Mouse (Mus musculus) small intestine, adult 2 months (tissue): Measurements from ENCODE around the gene Rad9a. TPM values are rescaled to one million over a fixed set of nuclear protein-coding genes. Genes with fewer than 3 reads are reported as not detected.
A peak's percentile ranks its signal among the peaks of the same experiment; 100 is the strongest.

Source experiments
- H3K27ac ChIP-seq: fragments of 200-500 bp; 2 replicates; pipeline ENCODE4 v1.5.1; 2012; ENCODE audit warnings: low read depth, low read length, control low read depth, inconsistent platforms; ENCODE audit not compliant: insufficient read depth
- H3K27me3 ChIP-seq: fragments of 200-500 bp; 2 replicates; pipeline ENCODE4 v1.6.1; 2012; ENCODE audit warnings: mild to moderate bottlenecking, moderate library complexity, low read length, inconsistent platforms; ENCODE audit not compliant: control insufficient read depth, insufficient read depth
- H3K36me3 ChIP-seq: fragments of 200-500 bp; 2 replicates; pipeline ENCODE4 v1.6.1; 2012; ENCODE audit warnings: mild to moderate bottlenecking, low read length, control low read depth, inconsistent platforms; ENCODE audit not compliant: control insufficient read depth, insufficient read depth
- H3K4me1 ChIP-seq: fragments of 200-500 bp; 2 replicates; pipeline ENCODE4 v1.6.1; 2012; ENCODE audit warnings: low read length, inconsistent platforms, mixed read lengths; ENCODE audit not compliant: control insufficient read depth, insufficient read depth, insufficient read length
- H3K4me3 ChIP-seq: fragments of 200-500 bp; 2 replicates; pipeline ENCODE4 v1.5.1; 2012; ENCODE audit warnings: low read depth, mild to moderate bottlenecking, control low read depth, inconsistent platforms, low read length, moderate library complexity
- CTCF ChIP-seq: fragments of 200-500 bp; IDR thresholded peaks from 2 replicates; pipeline ENCODE4 v1.5.1; 2012; ENCODE audit warnings: low read depth, mild to moderate bottlenecking, control low read depth, inconsistent platforms, low read length, moderate library complexity, mixed read lengths; ENCODE audit not compliant: insufficient replicate concordance, insufficient read length; ENCODE audit errors: extremely low read depth
- POLR2A ChIP-seq: fragments of 200-500 bp; IDR thresholded peaks from 2 replicates; pipeline ENCODE4 v1.6.1; 2012; ENCODE audit warnings: low read depth, mild to moderate bottlenecking, control low read depth, inconsistent platforms, low read length, moderate library complexity
- WGBS: fragments of 180-500 bp; shearing (Covaris S2); methylation state at CpG from one replicate; pipeline ENCODE4 v1.1.7; 2018; 5-methylcytosine and 5-hydroxymethylcytosine counted together
- polyA plus RNA-seq: library from polyadenylated mRNA; depleted of rRNA; stranded (reverse); fragments of >200 nt; gene quantifications from 2 replicates; pipeline ENCODE4 v1.2.3, GENCODE M21; 2012

Gene Rad9a
- polyA plus RNA-seq, 1 experiment = 12.2 TPM

DNA sequence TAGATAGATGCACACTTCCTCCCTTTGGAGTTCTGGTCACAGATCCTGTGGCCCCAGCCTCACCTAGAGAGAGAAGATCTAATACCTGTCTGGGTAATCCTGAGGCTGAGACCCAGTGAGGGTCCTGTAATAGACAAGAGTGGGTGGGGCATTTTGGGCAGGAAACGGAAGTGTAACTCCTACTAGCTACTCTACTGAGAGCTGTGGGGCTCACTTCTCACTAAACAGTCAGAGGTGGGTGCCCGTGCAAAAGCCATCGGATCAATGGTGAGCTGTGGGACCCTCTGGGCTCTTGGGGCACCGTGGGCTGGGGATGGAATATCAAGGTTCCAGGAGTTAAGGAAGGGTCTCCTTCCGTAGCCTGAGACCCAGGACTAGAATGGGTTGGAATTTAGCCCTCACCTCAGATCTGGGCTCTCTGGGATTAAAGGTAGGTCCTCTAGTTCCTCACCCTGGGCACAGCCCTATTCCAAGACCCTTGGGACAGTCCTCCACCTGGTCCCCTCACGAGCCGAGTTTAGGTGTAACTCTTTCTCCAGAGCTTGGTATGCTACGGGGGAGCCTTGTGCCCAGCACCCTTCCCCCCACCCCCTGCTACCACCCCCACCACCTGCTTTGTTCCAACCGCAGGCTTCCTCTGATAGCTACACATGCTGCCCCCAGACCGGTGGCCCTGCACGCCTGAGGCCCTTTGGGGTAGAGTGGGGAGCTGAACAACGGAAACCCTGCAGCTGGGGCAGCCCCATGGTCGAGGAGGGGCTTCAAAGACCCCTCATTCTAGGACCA lies 46.8 kb downstream of the Rad9a start:
- Histone ChIP-seq H3K4me3 (peak overlapping the region; percentile 44), H3K36me3 (peaks cover 66% of the 10 kb centered on the region)

GRCm38 (mm10) chr19:4153232-4153654 lies 48.2 kb downstream of the Rad9a start, which contains the start of gene Ptprcap:
Gene Ptprcap, plus strand, starts transcription at chr19:4153604.
- Histone ChIP-seq H3K4me3 (no peak within 1 kb of the TSS), H3K27ac (no peak within 1 kb of the TSS)

More for the DNA sequence above, 46.8 kb downstream of the Rad9a start:
- peaks cover 8% of the 10 kb centered on the region for H3K4me1 ChIP-seq
- TF ChIP-seq POLR2A (peak; percentile 54; the same call in 1 of the 2 replicates), CTCF (no peak)
- WGBS = 72% methylated on average over 13 of the region's 13 CpGs
- H3K27ac ChIP-seq = peak overlapping the region; percentile 73
- no peaks in the 10 kb centered on the region for H3K27me3 ChIP-seq

GRCm38 (mm10) chr19:4152445-4153231 lies 48.8 kb downstream of the Rad9a start:
- peaks cover 12% of the 10 kb centered on the region for H3K4me1 ChIP-seq
- no peak overlapping the region for H3K27ac ChIP-seq
- H3K36me3 ChIP-seq = peaks cover 53% of the 10 kb centered on the region
- no peaks in the 10 kb centered on the region for H3K27me3 ChIP-seq
- no peak for TF ChIP-seq POLR2A
- no peak for TF ChIP-seq CTCF
- H3K4me3 ChIP-seq = no peak overlapping the region
- WGBS = 86% methylated on average over 8 of the region's 8 CpGs

More at GRCm38 (mm10) chr19:4153232-4153654, 48.2 kb downstream of the Rad9a start, which contains the start of gene Ptprcap:
- H3K27me3 ChIP-seq = no peaks in the 10 kb centered on the region
- peaks cover 58% of the 10 kb centered on the region for H3K36me3 ChIP-seq
- WGBS = 76% methylated on average over 11 of the region's 11 CpGs
- no peak for TF ChIP-seq CTCF
- no peak for TF ChIP-seq POLR2A
- peaks cover 12% of the 10 kb centered on the region for H3K4me1 ChIP-seq

GRCm38 (mm10) chr19:4151898-4152297 lies 49.6 kb downstream of the Rad9a start:
- Histone ChIP-seq H3K27me3 (no peaks in the 10 kb centered on the region), H3K36me3 (peaks cover 48% of the 10 kb centered on the region), H3K4me1 (peaks cover 12% of the 10 kb centered on the region), H3K4me3 (no peak overlapping the region), H3K27ac (no peak overlapping the region)
- WGBS = 79% methylated on average over 5 of the region's 5 CpGs
- TF ChIP-seq POLR2A = no peak
- no peak for TF ChIP-seq CTCF

DNA sequence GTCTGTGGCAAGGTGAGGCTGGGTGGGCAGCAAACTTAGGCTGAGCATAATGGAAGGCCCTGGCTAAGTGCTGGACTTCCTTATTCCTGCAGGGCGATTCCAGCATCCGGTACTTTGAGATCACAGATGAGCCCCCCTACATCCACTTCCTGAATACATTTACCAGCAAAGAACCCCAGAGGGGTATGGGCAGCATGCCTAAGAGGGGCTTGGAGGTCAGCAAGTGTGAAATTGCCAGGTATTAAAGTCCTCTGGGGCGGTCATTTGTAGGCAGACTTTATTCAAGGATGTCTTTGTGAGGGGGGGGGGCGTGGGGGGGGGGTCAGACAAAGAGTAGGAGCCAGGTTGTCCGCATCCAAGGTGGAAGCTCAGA lies 50.0 kb downstream of the Rad9a start:
- H3K27me3 ChIP-seq = no peaks in the 10 kb centered on the region
- H3K4me1 ChIP-seq = peaks cover 12% of the 10 kb centered on the region
- no peak overlapping the region for H3K27ac ChIP-seq
- TF ChIP-seq POLR2A (no peak), CTCF (no peak)
- 73% methylated on average over 5 of the region's 5 CpGs for WGBS
- H3K4me3 ChIP-seq = no peak overlapping the region
- peaks cover 45% of the 10 kb centered on the region for H3K36me3 ChIP-seq

GRCm38 (mm10) chr19:4150567-4151487 lies 50.6 kb downstream of the Rad9a start:
- H3K4me3 ChIP-seq = 0 out of 2 replicates have a peak overlapping the region, but pooled peaks have one; percentile 94
- WGBS = 90% methylated on average over 22 of the region's 22 CpGs
- H3K4me1 ChIP-seq = peaks cover 12% of the 10 kb centered on the region
- no peaks in the 10 kb centered on the region for H3K27me3 ChIP-seq
- peaks cover 40% of the 10 kb centered on the region for H3K36me3 ChIP-seq
- TF ChIP-seq CTCF = no peak
- TF ChIP-seq POLR2A = no peak
- no peak overlapping the region for H3K27ac ChIP-seq
